Mouse (Mus musculus): ENCODE results near the gene Smad3.

Smad3 gene

DNA sequence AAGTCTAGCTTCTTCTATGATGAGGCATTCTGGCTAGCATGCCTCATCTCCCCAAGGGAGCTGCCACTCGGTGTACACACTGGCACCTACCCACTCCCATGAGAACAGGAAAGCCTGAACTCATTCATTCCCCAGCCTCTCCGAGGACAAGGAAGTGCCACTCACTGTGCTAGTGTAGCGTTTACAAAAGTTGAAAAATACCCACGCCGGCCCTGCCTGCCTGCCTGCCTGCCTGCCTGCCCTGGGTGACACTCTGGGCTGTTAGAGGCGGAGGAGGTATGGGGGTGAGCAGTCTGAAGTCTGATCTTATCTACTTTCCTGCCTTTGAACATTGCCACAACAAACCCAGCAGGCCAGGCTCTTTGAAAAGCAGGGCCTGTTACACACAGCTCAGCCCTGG lies 37.1 kb downstream of the Smad3 start:
- DNase-seq (ENCODE audit: low spot score), result no peak

GRCm38 (mm10) chr9:63719770-63720440 lies 37.9 kb downstream of the Smad3 start:
- no peak for DNase-seq (ENCODE audit: low spot score)

DNA sequence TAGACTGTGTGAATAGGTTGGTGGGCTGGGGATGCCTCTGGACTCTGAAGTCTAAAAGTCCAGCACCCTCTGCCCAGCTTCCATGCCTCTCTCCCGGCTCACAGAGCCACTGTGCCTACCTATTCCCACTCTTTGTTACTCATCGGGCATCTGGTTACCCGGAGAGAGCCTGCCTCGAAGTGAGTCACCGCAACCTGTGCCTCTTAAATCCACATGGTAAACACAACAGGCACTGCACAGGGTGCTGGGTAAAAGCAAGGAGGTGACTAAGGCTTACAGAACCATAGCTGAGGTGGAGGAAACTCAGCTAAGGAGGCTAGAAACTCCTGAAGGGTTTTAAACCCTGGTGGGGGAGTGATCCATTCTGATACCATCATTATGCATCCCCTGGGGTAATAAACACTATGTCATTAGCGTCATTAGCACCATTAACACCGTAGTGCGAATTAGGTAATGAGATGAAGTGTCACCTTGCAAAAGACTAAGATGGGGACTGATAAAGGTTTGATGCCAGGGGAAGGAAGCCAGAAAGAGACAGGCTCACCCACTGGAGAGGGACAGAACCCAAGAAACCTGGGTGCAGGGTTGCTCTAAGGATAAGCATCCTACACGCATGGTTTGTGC lies 38.9 kb downstream of the Smad3 start:
- DNase-seq (ENCODE audit: low spot score), result no peak

GRCm38 (mm10) chr9:63718170-63718569 lies 39.6 kb downstream of the Smad3 start:
- no peak for DNase-seq (ENCODE audit: low spot score)

DNA sequence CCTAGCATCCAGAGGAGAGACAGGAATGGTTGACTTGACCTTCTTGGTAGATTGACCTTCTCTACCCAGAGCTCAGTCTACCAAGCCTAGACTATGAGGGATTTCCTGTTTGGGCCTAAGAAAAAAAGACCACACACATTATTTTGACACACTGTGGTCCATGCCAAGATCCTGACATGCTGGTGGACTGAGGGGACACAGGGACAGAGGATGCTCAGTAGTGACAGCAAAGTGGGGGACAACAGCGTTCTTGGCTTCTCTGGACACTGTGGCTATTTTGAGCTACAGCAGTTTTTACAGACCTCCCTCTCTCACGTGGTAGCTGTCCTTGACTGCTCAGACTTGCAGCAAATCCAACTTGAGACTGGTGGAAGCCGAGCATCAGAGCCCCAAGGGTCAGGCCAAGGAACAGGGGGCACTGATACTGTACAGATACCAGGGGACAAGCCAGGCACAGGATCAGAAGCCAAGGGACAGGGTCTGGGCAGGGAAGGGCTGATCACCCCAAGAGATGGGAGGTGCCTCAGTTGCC lies 40.3 kb downstream of the Smad3 start:
- DNase-seq (ENCODE audit: low spot score), result no peak

GRCm38 (mm10) chr9:63716150-63717138 lies 41.4 kb downstream of the Smad3 start:
- no peak for DNase-seq (ENCODE audit: low spot score)

DNA sequence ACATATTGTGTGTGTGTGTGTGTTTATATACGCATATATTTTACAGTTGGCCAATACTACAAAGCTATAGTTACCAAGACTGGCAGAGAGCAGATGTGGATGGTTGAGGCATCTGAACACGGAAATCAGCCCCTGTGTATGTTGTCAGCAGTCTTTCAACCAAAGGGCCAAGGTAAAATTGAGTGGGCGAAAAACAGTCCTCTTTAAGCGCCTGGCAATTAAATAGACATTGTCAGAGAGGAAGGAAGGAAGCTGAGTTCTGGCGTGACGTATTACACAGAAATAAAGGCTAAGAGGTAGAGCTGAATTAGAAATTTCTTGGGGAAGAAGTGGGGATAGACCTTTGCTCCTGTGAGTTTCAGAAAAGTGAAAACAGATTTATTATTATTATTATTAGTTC lies 43.2 kb downstream of the Smad3 start:
- DNase-seq (ENCODE audit: low spot score), result no peak

GRCm38 (mm10) chr9:63712838-63713237 lies 45.0 kb downstream of the Smad3 start:
- no peak for DNase-seq (ENCODE audit: low spot score)

GRCm38 (mm10) chr9:63711580-63712230 lies 46.1 kb downstream of the Smad3 start:
- DNase-seq (ENCODE audit: low spot score), result no peak

- DNase-seq (ENCODE audit: low spot score), result no peak
Measured at GRCm38 (mm10) chr9:63709857-63710256, 47.9 kb downstream of the Smad3 start.

DNA sequence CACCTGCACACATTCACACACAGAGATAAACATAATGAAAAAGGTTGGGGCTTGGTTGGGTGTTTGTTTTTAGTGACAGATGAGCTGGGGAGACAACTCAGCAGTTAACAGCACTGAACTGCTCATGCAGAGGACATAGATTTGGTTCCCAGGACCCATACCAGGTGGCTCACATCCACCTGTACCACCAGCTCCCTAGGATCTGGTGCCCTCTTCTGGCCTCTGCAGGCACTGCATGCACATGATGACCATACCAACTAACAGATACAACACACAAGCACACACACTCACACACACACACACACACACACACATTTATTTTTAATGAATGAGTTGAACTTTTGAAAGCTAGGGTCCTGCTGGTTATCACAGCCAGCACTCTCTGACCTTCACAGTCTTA lies 48.5 kb downstream of the Smad3 start:
- no peak for DNase-seq (ENCODE audit: low spot score)

DNA sequence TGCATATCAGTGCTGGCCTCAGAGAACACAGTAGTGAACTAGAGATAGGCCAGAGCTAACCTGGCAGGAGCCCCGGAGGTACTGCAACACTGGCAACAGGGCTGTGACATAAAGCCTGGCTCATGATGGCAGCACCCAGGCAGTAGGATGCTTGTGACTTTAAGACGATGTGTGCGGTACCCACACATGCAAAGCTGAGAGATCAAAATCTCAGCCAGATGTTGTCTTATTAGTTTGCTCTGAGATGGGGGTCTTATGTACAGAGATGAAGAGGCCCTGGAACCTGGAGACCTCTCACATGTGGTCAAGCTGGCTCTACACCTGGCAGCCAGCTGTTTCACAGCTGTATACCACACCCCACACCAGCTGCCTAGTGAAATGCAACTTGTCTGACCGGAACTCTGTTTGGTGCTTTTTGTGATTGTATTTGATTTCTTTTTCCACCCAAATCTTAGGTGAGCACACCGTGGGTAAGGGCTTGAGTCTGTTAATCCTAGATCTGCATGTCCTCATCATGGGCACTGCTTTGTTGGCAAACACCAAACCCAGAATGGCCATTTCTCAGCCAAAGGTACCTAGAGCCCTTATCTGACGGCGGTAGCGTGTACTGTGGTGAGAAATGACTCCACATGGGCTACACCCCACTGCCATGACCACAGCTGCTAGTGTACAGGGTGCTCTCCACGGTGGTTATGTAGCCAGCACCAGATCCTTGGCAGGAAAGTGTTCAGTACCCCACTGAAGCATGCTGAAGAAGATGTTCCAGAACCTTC lies 49.8 kb downstream of the Smad3 start:
- DNase-seq (ENCODE audit: low spot score), result no peak

DNA sequence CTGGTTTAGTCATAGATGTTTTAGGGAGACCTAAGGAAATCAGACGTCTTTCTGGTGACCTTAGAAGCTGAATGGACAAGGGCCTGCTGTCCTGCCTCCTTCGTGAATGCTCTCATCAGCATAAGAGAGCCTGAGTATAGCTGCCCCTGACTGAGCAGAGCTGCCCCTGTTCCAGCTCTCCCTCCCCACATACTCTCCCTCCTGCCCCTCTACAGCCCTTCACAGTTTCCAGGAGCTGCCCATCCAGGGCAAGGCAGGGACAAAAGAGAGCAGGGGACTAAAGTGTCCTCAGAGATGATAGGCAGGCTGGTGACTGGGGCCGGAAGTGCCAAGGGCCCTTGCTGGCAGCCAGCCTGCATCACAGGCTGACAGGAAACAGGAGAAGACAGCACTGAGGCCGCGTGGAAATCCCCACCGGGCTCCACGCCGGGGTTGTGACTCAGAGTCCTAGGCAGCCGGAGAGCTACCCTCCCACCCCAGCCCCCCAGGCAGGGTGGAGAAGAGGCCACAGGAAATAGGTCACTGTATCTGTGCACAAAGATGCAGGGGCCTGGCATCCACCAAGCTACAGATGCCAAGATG lies 51.6 kb downstream of the Smad3 start:
- DNase-seq (ENCODE audit: low spot score), result peak; percentile 63

- DNase-seq (ENCODE audit: low spot score), result no peak
Measured at GRCm38 (mm10) chr9:63704979-63705751, 52.6 kb downstream of the Smad3 start.

DNA sequence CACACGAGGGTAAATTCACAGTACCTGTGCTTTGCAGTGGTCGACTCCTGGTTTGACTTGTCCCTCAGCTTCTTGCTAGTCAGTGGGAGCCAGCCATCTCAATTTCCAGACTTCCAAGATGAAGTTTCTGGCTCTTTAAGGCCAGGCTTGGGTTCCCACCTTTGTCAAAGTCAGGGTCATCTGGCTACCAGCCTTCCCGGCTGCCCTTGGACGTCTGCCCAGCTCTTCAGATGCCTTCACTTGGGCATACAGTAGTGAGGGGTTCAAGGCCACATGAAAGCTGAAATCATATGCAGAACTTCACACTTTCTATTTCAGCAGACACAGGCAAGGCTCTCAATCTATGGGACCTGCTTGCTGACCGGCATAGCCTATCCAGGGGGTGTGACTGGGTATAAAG lies 53.7 kb downstream of the Smad3 start:
- DNase-seq (ENCODE audit: low spot score), result no peak

DNA sequence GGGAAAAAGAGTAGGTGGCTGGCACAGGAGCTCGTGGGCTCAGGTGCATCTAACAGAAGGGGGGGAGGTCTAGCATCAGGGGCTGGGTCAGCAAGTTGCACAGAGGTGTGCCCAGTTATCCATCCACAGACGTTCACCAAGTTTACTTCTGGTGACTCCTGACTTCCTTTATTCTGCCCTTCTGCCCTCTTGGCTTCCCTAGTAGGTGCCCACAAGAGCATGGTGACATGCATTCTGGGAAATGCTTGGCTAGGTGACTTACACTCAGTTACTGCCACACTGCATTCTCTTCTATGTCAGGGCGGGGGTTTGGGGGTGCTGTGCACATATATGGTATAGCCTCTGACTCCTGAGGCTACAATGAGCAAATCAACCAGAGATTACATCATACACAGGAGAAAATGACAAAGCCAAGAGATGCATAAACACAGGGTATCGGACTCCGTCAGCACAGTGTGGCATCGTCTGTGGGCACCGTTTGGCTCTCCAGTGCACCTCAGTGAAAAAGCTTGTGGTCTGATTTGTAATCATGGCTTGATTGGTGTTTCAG lies 54.5 kb downstream of the Smad3 start:
- no peak for DNase-seq (ENCODE audit: low spot score)

GRCm38 (mm10) chr9:63702502-63703013 lies 55.2 kb downstream of the Smad3 start:
- DNase-seq (ENCODE audit: low spot score), result no peak

DNA sequence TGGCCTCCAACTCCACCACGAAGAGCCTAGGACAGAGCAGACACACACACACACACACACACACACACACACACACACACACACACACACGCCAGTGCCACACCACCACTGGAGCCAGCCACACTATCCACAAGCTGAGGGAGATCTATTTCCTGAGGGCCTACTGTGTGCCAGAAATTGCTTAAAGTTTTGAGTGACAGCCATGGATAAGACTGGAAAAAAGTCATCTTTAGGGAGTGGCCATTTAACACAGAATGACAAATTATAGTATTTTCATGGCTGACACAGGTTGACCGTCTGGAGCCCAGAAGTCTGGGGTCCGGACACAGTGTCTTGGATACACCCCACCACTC lies 55.9 kb downstream of the Smad3 start:
- DNase-seq (ENCODE audit: low spot score), result no peak

DNA sequence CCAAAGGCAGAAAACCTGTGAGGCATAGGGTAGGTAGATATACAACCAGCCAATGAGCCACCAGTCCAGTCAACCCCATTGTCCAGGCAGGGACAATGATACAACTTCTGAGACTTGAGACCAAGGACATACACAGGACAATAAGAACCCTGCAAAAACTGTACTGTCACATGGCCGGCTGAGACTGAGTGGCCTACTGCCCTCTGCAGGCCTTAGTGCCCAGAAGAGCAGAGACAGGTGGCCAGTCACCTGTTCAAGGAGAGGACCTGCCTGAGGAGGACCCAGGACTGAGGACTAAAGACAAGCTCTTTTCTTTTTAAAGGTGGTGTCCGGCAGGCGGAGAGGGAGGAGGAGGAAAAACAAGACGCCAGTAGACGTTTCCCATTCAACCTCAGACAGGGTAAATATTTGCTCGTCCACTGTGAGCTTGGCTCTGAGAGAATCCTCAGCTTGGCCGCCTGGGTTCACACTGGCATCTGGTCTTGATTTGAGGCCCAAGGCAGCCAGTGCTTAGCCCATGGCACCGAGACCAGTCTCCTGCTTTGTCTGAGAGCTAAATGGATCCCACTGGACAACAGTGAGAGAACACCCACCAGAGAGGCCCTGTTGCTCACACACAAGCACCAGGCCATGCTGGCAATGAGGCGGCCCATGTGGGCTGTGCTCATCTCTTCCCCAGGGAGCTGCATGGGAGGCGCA lies 56.4 kb downstream of the Smad3 start:
- no peak for DNase-seq (ENCODE audit: low spot score)
